Mouse (Mus musculus): ENCODE data around the gene Hps1.

- TF ChIP-seq CTCF (conservative IDR thresholded peaks at IDR 0.05; ENCODE audit: low read length) (no peak), POU5F1 (IDR thresholded peaks at IDR 0.05; ENCODE audit: borderline replicate concordance, low read length) (no peak), NANOG (IDR thresholded peaks at IDR 0.05; ENCODE audit: borderline replicate concordance, low read length) (no peak)
Measured at GRCm38 (mm10) chr19:42725056-42725972, 54.5 kb downstream of the Hps1 start.
